16 mouse cellular contexts compared by ENCODE assay signal in the genomic region with DNA sequence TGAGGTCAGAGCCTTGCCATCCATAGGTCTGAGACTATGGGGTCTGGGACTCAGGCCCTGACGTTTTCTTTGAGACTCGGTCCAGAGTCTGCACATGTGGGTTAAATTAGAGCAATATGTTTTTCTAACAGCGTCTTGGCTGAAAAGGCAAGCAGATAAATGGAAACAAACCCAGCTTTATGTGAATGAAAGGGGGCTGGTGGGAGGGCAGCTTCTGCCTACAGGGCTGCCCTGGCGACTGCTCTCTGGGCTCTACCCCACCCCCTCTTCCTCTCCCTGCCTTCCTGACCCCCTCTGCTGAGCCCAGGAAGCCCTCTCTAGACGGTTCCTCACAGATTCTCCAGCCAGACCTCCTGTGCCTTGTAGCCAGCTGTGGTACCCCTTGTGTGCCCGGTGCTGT. TPM values are rescaled to one million over a fixed set of nuclear protein-coding genes. Genes with fewer than 3 reads are reported as not detected.
A peak's percentile ranks its signal among the peaks of the same experiment; 100 is the strongest.
DNase-seq lines count a peak whose midpoint lies in the region; ATAC-seq and TF ChIP-seq lines count a peak whose summit lies in the region.
"Had no signal": no experiment of that assay in that cellular context is flagged by ENCODE, and none has a peak within 500 bp of the region (broad histone marks: within the 10 kb centered on the region; RNA-seq: fewer than 3 reads in every experiment).

No protein-coding gene starts in this region.

- peaks cover 11% of the 10 kb centered on the region for H3K27me3 ChIP-seq in forebrain, embryonic 10.5 days (ENCODE audit: poor library complexity, severe bottlenecking)
- no peaks in the 10 kb centered on the region for H3K27me3 ChIP-seq in forebrain, postnatal 0 days (ENCODE audit: insufficient read depth, low read length)
- H3K27me3 ChIP-seq in hindbrain, embryonic 13.5 days, result no peaks in the 10 kb centered on the region
- H3K27me3 ChIP-seq in hindbrain, embryonic 11.5 days (ENCODE audit: control insufficient read depth, insufficient read depth, low read length), result no peaks in the 10 kb centered on the region
- H3K27me3 ChIP-seq in embryonic facial prominence, embryonic 12.5 days, result no peaks in the 10 kb centered on the region
- no peaks in the 10 kb centered on the region for H3K27me3 ChIP-seq in limb, embryonic 13.5 days
- H3K27me3 ChIP-seq: forebrain, embryonic 15.5 days had no signal

- ATAC-seq in forebrain, postnatal 0 days, result no peak
- ATAC-seq in hindbrain, embryonic 13.5 days (ENCODE audit: low FRiP score), result 0 out of 2 replicates have a peak, but pooled peaks have one; percentile 7
- no peak for ATAC-seq in hindbrain, embryonic 11.5 days (ENCODE audit: low FRiP score)
- peak; percentile 73 for ATAC-seq in embryonic facial prominence, embryonic 12.5 days (ENCODE audit: insufficient number of reproducible peaks, insufficient read depth, low FRiP score, low TSS enrichment)
- peak; percentile 75 for ATAC-seq in limb, embryonic 13.5 days (ENCODE audit: low FRiP score, low read depth)
- ATAC-seq: forebrain, embryonic 15.5 days had no signal

- no peaks in the 10 kb centered on the region for H3K36me3 ChIP-seq in forebrain, embryonic 10.5 days (replicated peaks)
- no peaks in the 10 kb centered on the region for H3K36me3 ChIP-seq in forebrain, postnatal 0 days (ENCODE audit: insufficient read depth)
- no peaks in the 10 kb centered on the region for H3K36me3 ChIP-seq in hindbrain, embryonic 13.5 days
- H3K36me3 ChIP-seq in hindbrain, embryonic 11.5 days (ENCODE audit: control insufficient read depth, insufficient read depth, low read length), result no peaks in the 10 kb centered on the region
- no peaks in the 10 kb centered on the region for H3K36me3 ChIP-seq in embryonic facial prominence, embryonic 12.5 days
- no peaks in the 10 kb centered on the region for H3K36me3 ChIP-seq in limb, embryonic 13.5 days
- H3K36me3 ChIP-seq: forebrain, embryonic 15.5 days had no signal

- H3K9me3 ChIP-seq in forebrain, embryonic 10.5 days, result no peaks in the 10 kb centered on the region
- H3K9me3 ChIP-seq in forebrain, postnatal 0 days (ENCODE audit: low read length), result no peaks in the 10 kb centered on the region
- H3K9me3 ChIP-seq in hindbrain, embryonic 13.5 days, result no peaks in the 10 kb centered on the region
- no peaks in the 10 kb centered on the region for H3K9me3 ChIP-seq in hindbrain, embryonic 11.5 days (ENCODE audit: control insufficient read depth, low read length)
- no peaks in the 10 kb centered on the region for H3K9me3 ChIP-seq in embryonic facial prominence, embryonic 12.5 days
- H3K9me3 ChIP-seq in limb, embryonic 13.5 days, result 0 out of 2 replicates have a peak, but pooled peaks cover 4% of the 10 kb centered on the region
- H3K9me3 ChIP-seq: forebrain, embryonic 15.5 days had no signal

- WGBS in forebrain, embryonic 10.5 days, result 56% methylated on average over 6 of the region's 6 CpGs
- WGBS in forebrain, postnatal 0 days, result 64% methylated on average over 6 of the region's 6 CpGs
- 56% methylated on average over 6 of the region's 6 CpGs for WGBS in hindbrain, embryonic 13.5 days
- 53% methylated on average over 6 of the region's 6 CpGs for WGBS in hindbrain, embryonic 11.5 days
- 22% methylated on average over 6 of the region's 6 CpGs for WGBS in embryonic facial prominence, embryonic 12.5 days
- 18% methylated on average over 6 of the region's 6 CpGs for WGBS in limb, embryonic 13.5 days

- no peak for DNase-seq in forebrain, embryonic 10.5 days (ENCODE audit: extremely low spot score, low spot score)
- no peak for DNase-seq in forebrain, postnatal 0 days
- DNase-seq in hindbrain, embryonic 11.5 days (ENCODE audit: low spot score), result no peak
- DNase-seq in layer of hippocampus, postnatal 25 days (ENCODE audit: extremely low spot score in 1 of 2, low spot score in 1 of 2), result no peak
- no peak for DNase-seq in adrenal gland, adult 8-10 months
- DNase-seq: adrenal gland, postnatal 36 days; cerebellum, postnatal 10 days; gastrocnemius, postnatal 14 days; liver; lung, embryonic 14.5 days; thymus, postnatal 4 days had no signal

- H3K4me2 ChIP-seq in forebrain, postnatal 0 days (ENCODE audit: low read depth), result no peak overlapping the region
- H3K4me2 ChIP-seq in hindbrain, embryonic 13.5 days, result no peak overlapping the region
- H3K4me2 ChIP-seq in hindbrain, embryonic 11.5 days (replicated peaks; ENCODE audit: low read depth, low read length), result no peak overlapping the region
- H3K4me2 ChIP-seq in embryonic facial prominence, embryonic 12.5 days (replicated peaks), result no peak overlapping the region; the same call in 1 of the 2 replicates
- peak overlapping the region; percentile 12; the same call in 1 of the 2 replicates for H3K4me2 ChIP-seq in limb, embryonic 13.5 days (replicated peaks)
- H3K4me2 ChIP-seq: forebrain, embryonic 15.5 days; lung, embryonic 14.5 days had no signal

- H3K4me3 ChIP-seq in forebrain, embryonic 10.5 days, result no peak overlapping the region
- H3K4me3 ChIP-seq in forebrain, postnatal 0 days (ENCODE audit: low read depth, low read length), result no peak overlapping the region
- no peak overlapping the region for H3K4me3 ChIP-seq in hindbrain, embryonic 13.5 days
- H3K4me3 ChIP-seq in hindbrain, embryonic 11.5 days (ENCODE audit: low read depth, low read length), result no peak overlapping the region
- no peak overlapping the region for H3K4me3 ChIP-seq in embryonic facial prominence, embryonic 12.5 days
- no peak overlapping the region for H3K4me3 ChIP-seq in limb, embryonic 13.5 days
- H3K4me3 ChIP-seq: forebrain, embryonic 15.5 days; myocyte had no signal

- H3K4me1 ChIP-seq in forebrain, embryonic 10.5 days, result peaks cover 52% of the 10 kb centered on the region
- peaks cover 6% of the 10 kb centered on the region; the same call in 1 of the 2 replicates for H3K4me1 ChIP-seq in forebrain, postnatal 0 days (ENCODE audit: insufficient read depth)
- H3K4me1 ChIP-seq in hindbrain, embryonic 13.5 days (replicated peaks), result peaks cover 30% of the 10 kb centered on the region
- H3K4me1 ChIP-seq in hindbrain, embryonic 11.5 days (replicated peaks; ENCODE audit: control insufficient read depth, insufficient read depth, low read length), result 0 out of 2 replicates have a peak, but pooled peaks cover 3% of the 10 kb centered on the region
- H3K4me1 ChIP-seq in embryonic facial prominence, embryonic 12.5 days, result peaks cover 44% of the 10 kb centered on the region
- peaks cover 43% of the 10 kb centered on the region for H3K4me1 ChIP-seq in limb, embryonic 13.5 days

- TF ChIP-seq CTCF in forebrain, postnatal 0 days (IDR thresholded peaks at IDR 0.05; ENCODE audit: low read depth), result no peak

- peak overlapping the region; percentile 70 for H3K27ac ChIP-seq in forebrain, embryonic 10.5 days
- H3K27ac ChIP-seq in forebrain, postnatal 0 days (ENCODE audit: low read depth, low read length), result no peak overlapping the region
- H3K27ac ChIP-seq in hindbrain, embryonic 13.5 days, result no peak overlapping the region
- H3K27ac ChIP-seq in hindbrain, embryonic 11.5 days (ENCODE audit: low read depth, low read length), result no peak overlapping the region
- H3K27ac ChIP-seq in embryonic facial prominence, embryonic 12.5 days, result peak overlapping the region; percentile 89
- H3K27ac ChIP-seq in limb, embryonic 13.5 days, result peak overlapping the region; percentile 71
- H3K27ac ChIP-seq: forebrain, embryonic 15.5 days had no signal

- H3K9ac ChIP-seq in forebrain, postnatal 0 days, result no peak overlapping the region
- no peak overlapping the region for H3K9ac ChIP-seq in hindbrain, embryonic 13.5 days
- H3K9ac ChIP-seq in hindbrain, embryonic 11.5 days (ENCODE audit: low read depth, low read length), result no peak overlapping the region
- H3K9ac ChIP-seq in embryonic facial prominence, embryonic 12.5 days, result no peak overlapping the region
- H3K9ac ChIP-seq in limb, embryonic 13.5 days, result peak overlapping the region; percentile 1; the same call in 1 of the 2 replicates
- H3K9ac ChIP-seq: forebrain, embryonic 15.5 days; lung, embryonic 14.5 days had no signal

RNA-seq across cellular contexts. Expression of a gene that starts 46.1 kb away (rescaled TPM):
- polyA plus RNA-seq in forebrain, embryonic 10.5 days (2016; fragmentation: Nextera tagmentation; extraction: Ambion mirVana), result 57.1 and 61.0 TPM in 2 replicates
- total RNA-seq in forebrain, postnatal 0 days (2014; rRNA removed), result 57.9 and 59.4 TPM in 2 replicates
- 16.7 and 18.3 TPM in 2 replicates for polyA plus RNA-seq in forebrain, postnatal 0 days (2015; fragmentation: Nextera tagmentation; extraction: Ambion mirVana)
- 33.7 and 36.0 TPM in 2 replicates for polyA plus RNA-seq in hindbrain, embryonic 13.5 days (2015; fragmentation: Nextera tagmentation; extraction: Ambion mirVana)
- 12.2 and 17.0 TPM in 2 replicates for polyA plus RNA-seq in hindbrain, embryonic 11.5 days (2014; fragmentation: Nextera tagmentation; extraction: Ambion mirVana)
- polyA plus RNA-seq in embryonic facial prominence, embryonic 12.5 days (2016; fragmentation: Nextera tagmentation; extraction: Ambion mirVana), result 54.5 and 61.6 TPM in 2 replicates
- polyA plus RNA-seq in limb, embryonic 13.5 days (2015; fragmentation: Nextera tagmentation; extraction: Ambion mirVana), result 42.8 and 45.7 TPM in 2 replicates
- 10 to 100 TPM; 14.8 to 17.0 TPM for total RNA-seq in layer of hippocampus, postnatal 25 days (2021)
- total RNA-seq in adrenal gland, adult 8-10 months (2022), result 1 to 10 TPM; 4.1 to 7.1 (median 6.1) TPM

Comparison
In these comparisons a context has a peak if more than half of its experiments do, and no peak if none do; other contexts are left out.
1. H3K27ac ChIP-seq: peak in forebrain, embryonic 10.5 days (single experiment), embryonic facial prominence, embryonic 12.5 days (single experiment) and limb, embryonic 13.5 days (single experiment); none in forebrain, postnatal 0 days (single experiment), hindbrain, embryonic 13.5 days (single experiment) and hindbrain, embryonic 11.5 days (single experiment).
2. ATAC-seq: peak in hindbrain, embryonic 13.5 days (single experiment), embryonic facial prominence, embryonic 12.5 days (single experiment) and limb, embryonic 13.5 days (single experiment); none in forebrain, postnatal 0 days (single experiment) and hindbrain, embryonic 11.5 days (single experiment).